Mouse (Mus musculus) kidney, adult 2 months (tissue): ENCODE measurements at regions not wholly inside any gene's neighbourhood (a gene's known extent, or its start where the extent isn't known, plus 50 kb on each side); places are given as distances from the start of the nearest gene placed in this dataset.

Source experiments
- DNase-seq: peaks from one replicate; pipeline ENCODE4 v3.0.0; 2021
- H3K27ac ChIP-seq: fragments of 200-500 bp; 2 replicates; pipeline ENCODE4 v1.5.1; 2012; ENCODE audit warnings: low read depth, low read length, control low read depth, inconsistent platforms; ENCODE audit not compliant: insufficient read depth
- H3K27me3 ChIP-seq: fragments of 200-500 bp; replicated peaks from 2 replicates; pipeline ENCODE4 v1.6.1; 2012; ENCODE audit warnings: mild to moderate bottlenecking, moderate library complexity, low read length, inconsistent platforms; ENCODE audit not compliant: control insufficient read depth, insufficient read depth
- H3K36me3 ChIP-seq: fragments of 200-500 bp; 2 replicates; pipeline ENCODE4 v1.6.1; 2012; ENCODE audit warnings: mild to moderate bottlenecking, moderate library complexity, low read length, inconsistent platforms; ENCODE audit not compliant: control insufficient read depth, insufficient read depth
- H3K4me1 ChIP-seq: fragments of 200-500 bp; 2 replicates; pipeline ENCODE4 v1.6.1; 2011; ENCODE audit warnings: low read length; ENCODE audit not compliant: control insufficient read depth, insufficient read depth
- H3K4me3 ChIP-seq: fragments of 200-500 bp; 2 replicates; pipeline ENCODE4 v1.5.1; 2011; ENCODE audit warnings: mild to moderate bottlenecking, low read depth, low read length, control low read depth; ENCODE audit not compliant: insufficient read depth
- CTCF ChIP-seq: fragments of 200-500 bp; conservative IDR thresholded peaks from 2 replicates; pipeline ENCODE4 v1.5.1; 2011; ENCODE audit warnings: low read depth, mild to moderate bottlenecking, control low read depth, low read length, moderate library complexity, mixed read lengths; ENCODE audit not compliant: insufficient read depth, insufficient read length
- POLR2A ChIP-seq: fragments of 200-500 bp; IDR thresholded peaks from one replicate; pipeline ENCODE4 v1.6.1; 2011; ENCODE audit warnings: low read depth, low read length, control low read depth
- WGBS: fragments of 180-500 bp; shearing (Covaris S2); methylation state at CpG from one replicate; pipeline ENCODE4 v1.1.7; 2018; 5-methylcytosine and 5-hydroxymethylcytosine counted together

DNA sequence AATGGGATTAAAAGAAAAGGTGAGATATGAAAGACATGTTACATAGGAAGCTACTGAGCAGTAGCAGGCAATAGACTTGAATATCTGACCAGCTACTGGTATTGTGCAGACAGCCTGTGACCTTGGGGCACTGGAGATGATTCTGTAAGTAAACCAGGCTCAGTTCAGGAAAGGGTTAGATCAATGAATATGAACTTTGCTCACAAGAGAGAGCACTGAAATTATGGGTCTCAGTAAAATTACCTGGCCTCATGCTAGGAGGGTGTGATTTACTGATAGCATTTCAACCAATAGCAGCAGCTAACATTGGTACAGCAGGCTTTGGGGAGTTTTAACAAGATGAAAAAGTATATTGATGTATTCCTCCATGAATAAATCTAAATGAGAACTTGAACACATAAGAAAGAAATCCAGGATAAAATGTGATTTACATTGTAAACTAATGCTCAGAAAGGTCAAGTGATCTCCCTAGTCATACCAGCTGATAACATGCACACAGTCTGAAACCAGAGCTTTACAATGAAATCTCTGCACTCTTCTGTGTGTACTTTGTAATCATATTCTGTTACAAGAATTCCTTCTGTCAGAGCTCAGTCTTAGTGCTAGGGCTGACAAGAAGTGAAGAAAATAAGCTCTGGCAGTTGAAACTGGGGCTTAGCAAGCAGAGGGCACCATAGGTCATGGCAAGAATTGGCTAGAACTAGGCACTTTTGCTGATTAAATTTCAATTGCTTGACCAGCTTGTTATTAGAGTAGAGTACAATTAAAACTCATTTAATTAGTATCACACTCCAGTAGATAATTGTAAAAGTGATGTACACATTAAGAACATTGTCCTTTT lies 80.8 kb downstream of the Gm10192 start:
- H3K27me3 ChIP-seq = no peaks in the 10 kb centered on the region
- H3K27ac ChIP-seq = no peak overlapping the region
- TF ChIP-seq CTCF (no peak), POLR2A (no peak)
- no peak overlapping the region for H3K4me3 ChIP-seq
- no peak for DNase-seq
- H3K36me3 ChIP-seq = no peaks in the 10 kb centered on the region
- no peaks in the 10 kb centered on the region for H3K4me1 ChIP-seq

DNA sequence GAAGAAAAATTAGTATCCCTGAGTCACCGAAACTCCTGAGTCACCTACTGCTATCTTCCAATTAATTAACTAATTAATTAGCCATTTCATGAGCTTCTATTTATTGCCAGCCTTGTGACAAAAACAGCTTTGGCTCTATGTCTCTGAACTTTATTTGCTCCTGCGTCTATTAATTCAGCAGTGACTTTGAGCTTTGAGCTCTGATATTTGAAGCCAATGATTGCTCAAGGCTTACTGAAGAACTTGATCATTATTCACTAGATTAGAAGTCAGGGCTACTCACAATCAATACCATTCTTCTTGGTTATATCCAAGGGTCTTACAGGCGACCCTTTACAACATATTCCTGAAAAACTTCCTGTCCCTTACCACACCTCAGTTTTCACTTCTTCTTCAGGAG lies 83.2 kb downstream of the Gm10192 start:
- WGBS = 69% methylated on average over 3 of the region's 3 CpGs
- no peaks in the 10 kb centered on the region for H3K4me1 ChIP-seq
- H3K27me3 ChIP-seq = no peaks in the 10 kb centered on the region
- no peak overlapping the region for H3K27ac ChIP-seq
- no peaks in the 10 kb centered on the region for H3K36me3 ChIP-seq
- no peak overlapping the region for H3K4me3 ChIP-seq
- DNase-seq = no peak
- TF ChIP-seq POLR2A = no peak
- no peak for TF ChIP-seq CTCF

DNA sequence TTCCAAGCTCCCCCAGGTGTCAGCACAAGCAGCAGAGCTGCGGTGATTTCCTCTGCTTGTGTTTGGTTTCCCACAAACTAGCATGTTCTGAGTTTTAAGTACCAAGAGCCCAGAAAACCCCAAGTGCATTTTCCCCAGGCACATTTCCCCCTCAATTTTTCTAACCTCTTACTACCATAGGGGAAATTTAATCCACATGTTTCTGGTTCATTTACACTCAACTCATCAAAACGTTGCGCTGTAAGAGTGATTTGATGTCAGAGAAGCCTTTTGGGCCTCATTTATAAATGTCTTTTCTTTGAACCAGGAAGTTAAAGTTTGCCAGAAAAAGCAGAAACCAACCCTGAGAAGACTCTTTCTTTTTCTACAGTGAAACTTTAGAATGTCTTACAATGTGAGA lies 89.4 kb downstream of the Gm10192 start:
- no peak for DNase-seq
- H3K4me1 ChIP-seq = no peaks in the 10 kb centered on the region
- TF ChIP-seq POLR2A (no peak), CTCF (no peak)
- H3K36me3 ChIP-seq = no peaks in the 10 kb centered on the region
- 51% methylated on average over 3 of the region's 3 CpGs for WGBS
- H3K4me3 ChIP-seq = no peak overlapping the region
- no peak overlapping the region for H3K27ac ChIP-seq
- no peaks in the 10 kb centered on the region for H3K27me3 ChIP-seq

DNA sequence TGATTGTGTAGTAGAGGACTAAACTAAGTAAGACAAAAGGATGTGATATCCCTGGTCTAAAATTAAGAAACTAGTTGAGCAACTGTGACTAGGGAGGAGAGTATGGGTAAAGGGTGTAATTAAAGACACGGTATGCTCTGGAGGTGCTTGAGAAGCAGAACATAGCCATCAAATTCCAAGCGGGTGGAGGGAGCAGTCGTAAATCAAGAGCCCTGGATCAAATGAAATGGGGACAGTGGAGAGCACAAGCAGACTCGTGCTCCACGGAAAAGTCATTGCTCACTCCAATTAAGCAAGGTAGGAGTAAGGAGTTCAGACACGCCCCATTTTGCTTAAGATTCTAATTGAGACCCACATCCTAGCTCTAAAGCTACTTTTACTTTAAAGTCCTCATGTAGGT lies 132.2 kb downstream of the Gm10192 start:
- DNase-seq = no peak
- TF ChIP-seq CTCF = no peak
- no peak for TF ChIP-seq POLR2A
- Histone ChIP-seq H3K27me3 (no peaks in the 10 kb centered on the region), H3K36me3 (no peaks in the 10 kb centered on the region), H3K4me3 (no peak overlapping the region), H3K4me1 (no peaks in the 10 kb centered on the region), H3K27ac (no peak overlapping the region)
- 37% methylated on average over 6 of the region's 6 CpGs for whole genome bisulfite sequencing

DNA sequence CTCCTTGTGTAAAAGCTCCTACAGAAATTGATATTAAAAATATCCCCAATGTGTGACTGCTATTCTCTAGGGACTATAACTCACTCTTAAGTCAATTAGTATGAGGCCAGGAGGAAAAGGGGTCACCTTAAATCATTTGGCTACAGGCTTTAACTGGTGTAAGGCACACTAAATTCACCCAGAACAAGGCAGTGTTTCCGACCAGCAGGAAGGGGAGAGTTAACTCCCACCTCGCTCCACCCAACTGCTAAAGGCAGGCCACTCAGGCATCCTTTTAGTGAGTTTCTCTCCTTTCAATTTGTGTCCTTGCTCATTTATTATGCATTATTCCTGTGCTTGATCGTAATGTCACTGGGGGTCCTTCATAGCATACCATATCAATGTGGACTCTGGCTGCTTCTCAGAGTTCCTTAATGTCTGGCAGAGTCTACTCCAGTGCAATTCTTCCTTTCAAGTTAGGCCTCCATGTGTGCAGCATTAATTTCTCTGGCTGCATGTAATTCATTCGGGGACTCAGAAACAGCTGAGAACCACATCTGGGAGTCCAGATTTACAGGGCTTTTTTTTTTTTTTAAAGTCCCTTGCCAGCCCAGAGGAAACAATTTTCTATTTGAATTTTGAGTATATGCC lies 133.8 kb downstream of the Gm10192 start:
- 38% methylated on average over 4 of the region's 4 CpGs for WGBS
- Histone ChIP-seq H3K4me1 (no peaks in the 10 kb centered on the region), H3K4me3 (no peak overlapping the region), H3K36me3 (no peaks in the 10 kb centered on the region), H3K27ac (no peak overlapping the region), H3K27me3 (no peaks in the 10 kb centered on the region)
- TF ChIP-seq POLR2A (no peak), CTCF (no peak)
- DNase-seq = no peak

DNA sequence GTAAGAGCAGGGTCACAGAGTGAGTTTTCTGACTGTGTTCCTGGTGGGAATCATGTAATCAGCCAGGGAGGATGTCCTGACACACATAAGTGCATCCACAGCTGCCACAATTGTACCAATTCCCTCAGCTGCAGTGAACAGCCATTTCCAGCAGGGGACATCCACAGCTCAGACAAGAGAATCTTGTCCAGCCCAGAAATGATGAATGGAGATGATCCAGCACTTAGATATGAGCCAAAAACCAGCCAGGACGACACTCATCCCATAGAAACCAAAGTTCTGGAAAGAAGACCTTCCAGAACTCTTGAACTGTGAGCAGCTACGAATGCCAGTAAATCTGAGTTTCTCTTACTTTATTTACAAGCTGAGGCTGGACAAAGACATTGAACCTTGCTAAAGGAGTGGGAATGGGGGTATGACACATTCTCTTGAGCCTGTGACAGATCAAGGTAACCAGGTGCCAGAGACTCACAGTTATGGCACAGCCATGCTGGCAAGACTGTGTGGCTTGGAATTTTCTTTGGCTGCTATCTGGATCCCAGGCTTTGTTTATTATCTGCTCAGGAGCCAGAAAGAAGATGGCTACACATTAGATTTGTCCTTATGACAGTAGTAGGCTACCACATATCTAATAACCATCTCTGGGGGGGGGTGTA lies 145.1 kb downstream of the Gm10192 start:
- H3K4me1 ChIP-seq = no peaks in the 10 kb centered on the region
- no peaks in the 10 kb centered on the region for H3K36me3 ChIP-seq
- TF ChIP-seq POLR2A (no peak), CTCF (peak; percentile 75)
- H3K27ac ChIP-seq = no peak overlapping the region
- H3K4me3 ChIP-seq = no peak overlapping the region
- WGBS = 27% methylated on average over 2 of the region's 2 CpGs
- no peaks in the 10 kb centered on the region for H3K27me3 ChIP-seq
- DNase-seq = peak; percentile 21

DNA sequence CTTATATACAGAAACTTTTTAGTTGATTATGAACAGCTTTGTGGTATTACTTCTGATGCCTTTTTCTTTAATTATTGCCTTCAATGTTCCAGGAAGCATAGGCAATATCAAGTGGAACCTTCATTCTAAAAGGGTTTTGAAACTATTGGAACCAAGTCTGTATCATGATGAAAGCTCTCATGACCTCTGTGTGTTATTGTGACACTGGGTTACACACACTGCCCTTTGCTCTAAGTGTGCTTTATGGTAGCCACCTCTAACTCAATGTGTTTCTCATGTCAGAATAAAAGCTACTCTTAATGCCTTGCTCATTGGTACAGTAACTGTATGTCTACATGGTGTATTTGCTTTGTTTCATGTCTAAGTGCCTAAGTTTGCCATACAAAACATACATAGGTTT lies 154.0 kb downstream of the Gm10192 start:
- H3K27me3 ChIP-seq = no peaks in the 10 kb centered on the region
- no peaks in the 10 kb centered on the region for H3K36me3 ChIP-seq
- no peak for DNase-seq
- no peak overlapping the region for H3K27ac ChIP-seq
- no peak for TF ChIP-seq POLR2A
- TF ChIP-seq CTCF = no peak
- no peaks in the 10 kb centered on the region for H3K4me1 ChIP-seq
- no peak overlapping the region for H3K4me3 ChIP-seq
